Mouse (Mus musculus) hematopoietic stem cell, adult 5-6 weeks (primary cell): ENCODE data around the gene Gm12216. TPM values are rescaled to one million over a fixed set of nuclear protein-coding genes. Genes with fewer than 3 reads are reported as not detected.
A peak's percentile ranks its signal among the peaks of the same experiment; 100 is the strongest.

Experiments used
- ATAC-seq, 2 experiments: fragments of 125-278 bp in 1 of 2; replicated peaks in 1 of 2; 2 replicates each; pipeline ENCODE4 v1.8.0; 2016 to 2017; ENCODE audit warnings: inconsistent platforms in 2 of 2, mild to moderate bottlenecking in 2 of 2, moderate number of reproducible peaks in 2 of 2, low read depth in 1 of 2, moderate TSS enrichment in 1 of 2; ENCODE audit not compliant: low FRiP score in 2 of 2, poor library complexity in 2 of 2, severe bottlenecking in 2 of 2, insufficient read depth in 1 of 2, low TSS enrichment in 1 of 2
- total RNA-seq: library from RNA; stranded (forward); fragments of 172-1452, 232-1000 nt; gene quantifications from 2 replicates; pipeline ENCODE4 v1.2.3, GENCODE M21; 2017

Gene Gm12216
- total RNA-seq, 1 experiment from 2014 or later: 15.1 TPM

GRCm38 (mm10) chr11:53769185-53769576 lies 89.9 kb downstream of the Gm12216 start:
- no peak for ATAC-seq

GRCm38 (mm10) chr11:53768422-53769184 lies 90.5 kb downstream of the Gm12216 start:
- ATAC-seq: no peak

GRCm38 (mm10) chr11:53764581-53764980 lies 94.5 kb downstream of the Gm12216 start:
- ATAC-seq: no peak

GRCm38 (mm10) chr11:53763496-53764140 lies 95.4 kb downstream of the Gm12216 start:
- ATAC-seq: peak; percentile 83 to 87

- ATAC-seq: peak in 1 of 2 experiments; percentile 33; a peak in 2 of 4 replicates
Measured at GRCm38 (mm10) chr11:53762827-53763495, 96.1 kb downstream of the Gm12216 start.

GRCm38 (mm10) chr11:53762426-53762825 lies 96.6 kb downstream of the Gm12216 start:
- no peak for ATAC-seq

GRCm38 (mm10) chr11:53761822-53762221 lies 97.2 kb downstream of the Gm12216 start:
- ATAC-seq: no peak

GRCm38 (mm10) chr11:53761284-53761683 lies 97.8 kb downstream of the Gm12216 start:
- no peak for ATAC-seq

GRCm38 (mm10) chr11:53759545-53760406 lies 99.3 kb downstream of the Gm12216 start:
- ATAC-seq: no peak

- no peak for ATAC-seq
Measured at GRCm38 (mm10) chr11:53758791-53759351, 100.2 kb downstream of the Gm12216 start.

- ATAC-seq: 0 out of 4 replicates have a peak, but pooled peaks of 1 of the 2 experiments have one; percentile 34
Measured at GRCm38 (mm10) chr11:53758033-53758432, 101.0 kb downstream of the Gm12216 start.

- no peak for ATAC-seq
Measured at GRCm38 (mm10) chr11:53757612-53758011, 101.4 kb downstream of the Gm12216 start.

- ATAC-seq: no peak
Measured at GRCm38 (mm10) chr11:53755011-53755595, 104.0 kb downstream of the Gm12216 start.

- ATAC-seq: no peak
Measured at GRCm38 (mm10) chr11:53749716-53750352, 109.2 kb downstream of the Gm12216 start.

- no peak for ATAC-seq
Measured at GRCm38 (mm10) chr11:53749306-53749705, 109.8 kb downstream of the Gm12216 start.

GRCm38 (mm10) chr11:53748614-53749013 lies 110.4 kb downstream of the Gm12216 start:
- peak in 1 of 2 experiments; percentile 45; a peak in 1 of 4 replicates for ATAC-seq
